Mouse (Mus musculus) heart, embryonic 14.5 days (tissue): Measurements from ENCODE around the gene 2010111I01Rik. TPM values are rescaled to one million over a fixed set of nuclear protein-coding genes. Genes with fewer than 3 reads are reported as not detected.

Experiments
- ATAC-seq: fragments of 200-750 bp; cut with Nextera tagmentation; 2 replicates; pipeline ENCODE4 v1.8.0; 2017; ENCODE audit warnings: low read depth, moderate TSS enrichment; ENCODE audit not compliant: insufficient number of reproducible peaks, insufficient read depth, low FRiP score
- H3K27ac ChIP-seq, 2 experiments: fragments of 200-500 bp in 1 of 2; fragments of 300-500 bp in 1 of 2; sonication (generic) in 1 of 2; replicated peaks in 1 of 2; 2 replicates each; pipeline ENCODE4 v1.5.1; 2012 to 2014; ENCODE audit warnings: low read depth in 2 of 2, low read length in 2 of 2, control low read depth in 1 of 2, mild to moderate bottlenecking in 1 of 2, mixed read lengths in 1 of 2; ENCODE audit not compliant: control insufficient read depth in 1 of 2, insufficient read depth in 1 of 2
- H3K27me3 ChIP-seq: fragments of 300-500 bp; sonication (generic); 2 replicates; pipeline ENCODE4 v1.6.1; 2014; ENCODE audit warnings: mild to moderate bottlenecking, low read length, control low read depth; ENCODE audit not compliant: control insufficient read depth, insufficient read depth
- H3K36me3 ChIP-seq: fragments of 300-500 bp; sonication (generic); 2 replicates; pipeline ENCODE4 v1.6.1; 2014; ENCODE audit warnings: mild to moderate bottlenecking, control low read depth, low read length, mixed read lengths; ENCODE audit not compliant: control insufficient read depth, insufficient read depth
- H3K4me1 ChIP-seq, 2 experiments: fragments of 200-500 bp in 1 of 2; fragments of 300-500 bp in 1 of 2; sonication (generic) in 1 of 2; 2 replicates each; pipeline ENCODE4 v1.6.1; 2012 to 2014; ENCODE audit warnings: low read length in 2 of 2, control low read depth in 1 of 2, mixed read lengths in 1 of 2; ENCODE audit not compliant: control insufficient read depth in 2 of 2, insufficient read depth in 2 of 2
- H3K4me2 ChIP-seq: fragments of 300-500 bp; sonication (generic); 2 replicates; pipeline ENCODE4 v1.6.1; 2014; ENCODE audit warnings: mild to moderate bottlenecking, low read length
- H3K4me3 ChIP-seq, 2 experiments: fragments of 200-500 bp in 1 of 2; fragments of 300-500 bp in 1 of 2; sonication (generic) in 1 of 2; 2 replicates each; pipeline ENCODE4 v1.5.1; 2012 to 2014; ENCODE audit warnings: low read length in 2 of 2, mild to moderate bottlenecking in 2 of 2, control low read depth in 1 of 2, low read depth in 1 of 2, moderate library complexity in 1 of 2; ENCODE audit not compliant: control insufficient read depth in 1 of 2, insufficient read depth in 1 of 2
- H3K9ac ChIP-seq: fragments of 300-500 bp; sonication (generic); 2 replicates; pipeline ENCODE4 v1.6.1; 2014; ENCODE audit warnings: mild to moderate bottlenecking, low read length
- H3K9me3 ChIP-seq: fragments of 300-500 bp; sonication (generic); 2 replicates; pipeline ENCODE4 v1.6.1; 2016; ENCODE audit warnings: low read length, control low read depth; ENCODE audit not compliant: control insufficient read depth
- WGBS: fragments of 180-500 bp; shearing (Covaris S2); extraction: QIAGEN DNeasy Blood & Tissue Kit; methylation state at CpG from one replicate; pipeline ENCODE4 v1.1.7; 2014; 5-methylcytosine and 5-hydroxymethylcytosine counted together
- polyA plus RNA-seq: library from polyadenylated mRNA; unstranded; fragments of >200 nt; fragmentation: Nextera tagmentation; extraction: Ambion mirVana; gene quantifications from 2 replicates; pipeline ENCODE4 v1.2.1, GENCODE M21; 2014

The 2010111I01Rik gene
- polyA plus RNA-seq, 1 experiment from 2014 or later, result 69.5 TPM

GRCm38 (mm10) chr13:63193423-63193822 lies 228.7 kb downstream of the 2010111I01Rik start:
- no peaks in the 10 kb centered on the region for H3K27me3 ChIP-seq
- H3K9ac ChIP-seq, result no peak overlapping the region
- H3K4me1 ChIP-seq, result peaks cover under 1 to 3% of the 10 kb centered on the region in 2 experiments; a peak in 3 of 4 replicates
- no peak overlapping the region for H3K4me3 ChIP-seq
- H3K36me3 ChIP-seq, result no peaks in the 10 kb centered on the region
- H3K27ac ChIP-seq, result no peak overlapping the region
- no peak overlapping the region for H3K4me2 ChIP-seq
- WGBS, result 54% methylated on average over 3 of the region's 3 CpGs
- no peaks in the 10 kb centered on the region for H3K9me3 ChIP-seq
- no peak for ATAC-seq

- H3K4me1 ChIP-seq, result no peaks in the 10 kb centered on the region
- 81% methylated on average over 1 of the region's 1 CpGs for WGBS
- no peak overlapping the region for H3K9ac ChIP-seq
- no peak overlapping the region for H3K4me2 ChIP-seq
- no peaks in the 10 kb centered on the region for H3K9me3 ChIP-seq
- no peak overlapping the region for H3K4me3 ChIP-seq
- no peak overlapping the region for H3K27ac ChIP-seq
- no peaks in the 10 kb centered on the region for H3K36me3 ChIP-seq
- ATAC-seq, result no peak
- H3K27me3 ChIP-seq, result no peaks in the 10 kb centered on the region
These were observed 233.3 kb downstream of the 2010111I01Rik start for GRCm38 (mm10) chr13:63198038-63198437.

GRCm38 (mm10) chr13:63199588-63199987 lies 234.9 kb downstream of the 2010111I01Rik start:
- Histone ChIP-seq H3K9me3 (no peaks in the 10 kb centered on the region), H3K36me3 (no peaks in the 10 kb centered on the region)

GRCm38 (mm10) chr13:63203502-63204278 lies 239.0 kb downstream of the 2010111I01Rik start:
- Histone ChIP-seq H3K27me3 (no peaks in the 10 kb centered on the region), H3K9me3 (no peaks in the 10 kb centered on the region), H3K4me1 (peaks cover 0 to 3% of the 10 kb centered on the region in 2 experiments; a peak in 1 of 4 replicates), H3K27ac (no peak overlapping the region), H3K36me3 (no peaks in the 10 kb centered on the region), H3K4me3 (no peak overlapping the region), H3K9ac (no peak overlapping the region), H3K4me2 (no peak overlapping the region)
- ATAC-seq, result no peak
- 69% methylated on average over 8 of the region's 8 CpGs for WGBS

More at GRCm38 (mm10) chr13:63199588-63199987, 234.9 kb downstream of the 2010111I01Rik start:
- H3K4me3 ChIP-seq, result no peak overlapping the region
- WGBS, result 62% methylated on average over 2 of the region's 2 CpGs
- no peak overlapping the region for H3K27ac ChIP-seq
- no peak for ATAC-seq
- no peaks in the 10 kb centered on the region for H3K27me3 ChIP-seq
- no peak overlapping the region for H3K4me2 ChIP-seq
- no peaks in the 10 kb centered on the region for H3K4me1 ChIP-seq
- H3K9ac ChIP-seq, result no peak overlapping the region

GRCm38 (mm10) chr13:63205750-63206149 lies 241.1 kb downstream of the 2010111I01Rik start:
- WGBS, result 62% methylated on average over 4 of the region's 4 CpGs
- no peak for ATAC-seq
- H3K4me2 ChIP-seq, result no peak overlapping the region
- H3K4me1 ChIP-seq, result peaks cover 0 to 3% of the 10 kb centered on the region in 2 experiments; a peak in 1 of 4 replicates
- 0 out of 2 replicates have a peak, but pooled peaks cover 5% of the 10 kb centered on the region for H3K36me3 ChIP-seq
- H3K4me3 ChIP-seq, result no peak overlapping the region
- H3K9ac ChIP-seq, result no peak overlapping the region
- no peaks in the 10 kb centered on the region for H3K27me3 ChIP-seq
- no peak overlapping the region for H3K27ac ChIP-seq
- no peaks in the 10 kb centered on the region for H3K9me3 ChIP-seq

GRCm38 (mm10) chr13:63206396-63206795 lies 241.7 kb downstream of the 2010111I01Rik start:
- H3K36me3 ChIP-seq, result 0 out of 2 replicates have a peak, but pooled peaks cover 5% of the 10 kb centered on the region
- H3K9me3 ChIP-seq, result no peaks in the 10 kb centered on the region
- H3K9ac ChIP-seq, result no peak overlapping the region
- H3K27me3 ChIP-seq, result no peaks in the 10 kb centered on the region
- H3K4me2 ChIP-seq, result no peak overlapping the region
- no peak overlapping the region for H3K27ac ChIP-seq
- no peak for ATAC-seq
- H3K4me3 ChIP-seq, result no peak overlapping the region
- WGBS, result 65% methylated on average over 1 of the region's 1 CpGs
- H3K4me1 ChIP-seq, result peaks cover 0 to 3% of the 10 kb centered on the region in 2 experiments; a peak in 1 of 4 replicates

- Histone ChIP-seq H3K4me2 (no peak overlapping the region), H3K27me3 (no peaks in the 10 kb centered on the region), H3K36me3 (no peaks in the 10 kb centered on the region), H3K4me3 (no peak overlapping the region), H3K27ac (no peak overlapping the region), H3K9me3 (no peaks in the 10 kb centered on the region), H3K9ac (no peak overlapping the region), H3K4me1 (no peaks in the 10 kb centered on the region)
- ATAC-seq, result no peak
These were observed 251.8 kb downstream of the 2010111I01Rik start for GRCm38 (mm10) chr13:63216537-63216936.
